In genomic region chr1:173348527-173348926, GRCm38 (mm10) we compare ENCODE assay signal across 26 mouse cellular contexts. TPM values are rescaled to one million over a fixed set of nuclear protein-coding genes. Genes with fewer than 3 reads are reported as not detected.
DNase-seq lines count a peak whose midpoint lies in the region; ATAC-seq and TF ChIP-seq lines count a peak whose summit lies in the region.
"Had no signal": no experiment of that assay in that cellular context is flagged by ENCODE, and none has a peak within 500 bp of the region (broad histone marks: within the 10 kb centered on the region; RNA-seq: fewer than 3 reads in every experiment).

No protein-coding gene starts in this region.

- no peak overlapping the region for H3K9ac ChIP-seq in heart, embryonic 12.5 days
- H3K9ac ChIP-seq in heart, embryonic 11.5 days (ENCODE audit: low read depth, low read length) = no peak overlapping the region
- 0 out of 2 replicates have a peak overlapping the region, but pooled peaks have one; percentile 6 for H3K9ac ChIP-seq in liver, embryonic 12.5 days
- no peak overlapping the region for H3K9ac ChIP-seq in liver, embryonic 11.5 days (ENCODE audit: low read depth, low read length)
- no peak overlapping the region for H3K9ac ChIP-seq in forebrain, embryonic 12.5 days
- H3K9ac ChIP-seq: hindbrain, embryonic 13.5 days; kidney, embryonic 15.5 days; liver, postnatal 0 days; midbrain, embryonic 12.5 days; neural tube, embryonic 13.5 days had no signal

- no peak for ATAC-seq in heart, embryonic 12.5 days (ENCODE audit: insufficient number of reproducible peaks, low FRiP score)
- no peak for ATAC-seq in heart, embryonic 11.5 days (replicated peaks; ENCODE audit: insufficient number of reproducible peaks, low FRiP score, low TSS enrichment)
- ATAC-seq in liver, embryonic 12.5 days = no peak
- ATAC-seq in liver, embryonic 11.5 days (replicated peaks; ENCODE audit: low FRiP score) = no peak
- ATAC-seq in forebrain, embryonic 12.5 days (ENCODE audit: low FRiP score) = no peak
- ATAC-seq: forebrain, embryonic 16.5 days; intestine, postnatal 0 days; liver, postnatal 0 days had no signal

- no peak overlapping the region for H3K4me2 ChIP-seq in heart, embryonic 12.5 days
- H3K4me2 ChIP-seq in heart, embryonic 11.5 days = no peak overlapping the region
- H3K4me2 ChIP-seq in liver, embryonic 12.5 days = no peak overlapping the region
- H3K4me2 ChIP-seq in liver, embryonic 11.5 days = no peak overlapping the region
- no peak overlapping the region for H3K4me2 ChIP-seq in forebrain, embryonic 12.5 days
- H3K4me2 ChIP-seq: hindbrain, embryonic 13.5 days; kidney, embryonic 15.5 days; midbrain, embryonic 12.5 days; neural tube, embryonic 13.5 days had no signal

- no peaks in the 10 kb centered on the region for H3K9me3 ChIP-seq in heart, embryonic 12.5 days (replicated peaks)
- H3K9me3 ChIP-seq in heart, embryonic 11.5 days (replicated peaks; ENCODE audit: control insufficient read depth, low read length) = no peaks in the 10 kb centered on the region
- H3K9me3 ChIP-seq in liver, embryonic 12.5 days (replicated peaks) = no peaks in the 10 kb centered on the region
- no peaks in the 10 kb centered on the region for H3K9me3 ChIP-seq in liver, embryonic 11.5 days (ENCODE audit: control insufficient read depth, low read length)
- H3K9me3 ChIP-seq in forebrain, embryonic 12.5 days = no peaks in the 10 kb centered on the region
- H3K9me3 ChIP-seq: hindbrain, embryonic 13.5 days; kidney, embryonic 15.5 days; midbrain, embryonic 12.5 days; neural tube, embryonic 13.5 days had no signal

- no peaks in the 10 kb centered on the region for H3K36me3 ChIP-seq in heart, embryonic 12.5 days
- H3K36me3 ChIP-seq in heart, embryonic 11.5 days (ENCODE audit: control insufficient read depth, insufficient read depth, low read length) = no peaks in the 10 kb centered on the region
- no peaks in the 10 kb centered on the region; the same call in 1 of the 2 replicates for H3K36me3 ChIP-seq in liver, embryonic 12.5 days
- no peaks in the 10 kb centered on the region for H3K36me3 ChIP-seq in liver, embryonic 11.5 days (ENCODE audit: control insufficient read depth, insufficient read depth, low read length)
- H3K36me3 ChIP-seq in forebrain, embryonic 12.5 days (replicated peaks) = peaks cover 11% of the 10 kb centered on the region; the same call in 1 of the 2 replicates
- H3K36me3 ChIP-seq: kidney, embryonic 15.5 days had no signal

- DNase-seq in cerebellum, adult 2 months = no peak
- no peak for DNase-seq in cerebellum, adult 9-11 months
- no peak for DNase-seq in liver, embryonic 11.5 days (ENCODE audit: low spot score)
- no peak for DNase-seq in adrenal gland, adult 8-10 months
- DNase-seq: adrenal gland, postnatal 10 days; cerebellum, adult 9-10 months; heart, adult 2 months; heart, postnatal 36 days; kidney, postnatal 4 days; layer of hippocampus, postnatal 36 days; liver, postnatal 0 days; lung, postnatal 36 days; thymus, adult 2 months; thymus, postnatal 36 days had no signal

- H3K27ac ChIP-seq in cerebellum, adult 2 months (ENCODE audit: insufficient read depth, low read length) = peak overlapping the region; percentile 61
- H3K27ac ChIP-seq in heart, embryonic 12.5 days (ENCODE audit: poor library complexity, severe bottlenecking) = 0 out of 2 replicates have a peak overlapping the region, but pooled peaks have one; percentile 11
- no peak overlapping the region for H3K27ac ChIP-seq in heart, embryonic 11.5 days (ENCODE audit: low read depth, low read length)
- no peak overlapping the region for H3K27ac ChIP-seq in liver, embryonic 12.5 days
- H3K27ac ChIP-seq in liver, embryonic 11.5 days (ENCODE audit: low read depth, low read length) = no peak overlapping the region
- no peak overlapping the region for H3K27ac ChIP-seq in forebrain, embryonic 12.5 days
- H3K27ac ChIP-seq: heart, adult 2 months; hindbrain, embryonic 13.5 days; kidney, embryonic 15.5 days; midbrain, embryonic 12.5 days; neural tube, embryonic 13.5 days had no signal

- H3K27me3 ChIP-seq in cerebellum, adult 2 months (ENCODE audit: control insufficient read depth, insufficient read depth, low read length) = no peaks in the 10 kb centered on the region
- H3K27me3 ChIP-seq in heart, embryonic 12.5 days (replicated peaks) = no peaks in the 10 kb centered on the region
- H3K27me3 ChIP-seq in heart, embryonic 11.5 days (ENCODE audit: control insufficient read depth, insufficient read depth, low read length) = no peaks in the 10 kb centered on the region
- peaks cover 7% of the 10 kb centered on the region; the same call in 1 of the 2 replicates for H3K27me3 ChIP-seq in liver, embryonic 12.5 days (replicated peaks)
- H3K27me3 ChIP-seq in liver, embryonic 11.5 days (replicated peaks; ENCODE audit: control insufficient read depth, insufficient read depth, low read length) = no peaks in the 10 kb centered on the region
- no peaks in the 10 kb centered on the region for H3K27me3 ChIP-seq in forebrain, embryonic 12.5 days
- H3K27me3 ChIP-seq: CH12.LX; hindbrain, embryonic 13.5 days; kidney, embryonic 15.5 days; midbrain, embryonic 12.5 days; neural tube, embryonic 13.5 days had no signal

- TF ChIP-seq CTCF in cerebellum, adult 2 months (IDR thresholded peaks at IDR 0.05; ENCODE audit: borderline replicate concordance, insufficient read depth, low read depth, low read length) = no peak

- TF ChIP-seq POLR2A in cerebellum, adult 2 months (IDR thresholded peaks at IDR 0.05; ENCODE audit: borderline replicate concordance, insufficient read depth, low read length) = no peak

- H3K4me3 ChIP-seq in cerebellum, adult 2 months (replicated peaks; ENCODE audit: insufficient read depth, low read depth, low read length) = no peak overlapping the region
- no peak overlapping the region for H3K4me3 ChIP-seq in heart, embryonic 12.5 days
- no peak overlapping the region for H3K4me3 ChIP-seq in heart, embryonic 11.5 days (ENCODE audit: low read depth, low read length)
- no peak overlapping the region for H3K4me3 ChIP-seq in liver, embryonic 12.5 days
- no peak overlapping the region for H3K4me3 ChIP-seq in liver, embryonic 11.5 days (ENCODE audit: low read depth, low read length)
- H3K4me3 ChIP-seq in forebrain, embryonic 12.5 days (replicated peaks) = no peak overlapping the region
- H3K4me3 ChIP-seq: heart, adult 2 months; hindbrain, embryonic 13.5 days; kidney, embryonic 15.5 days; midbrain, embryonic 12.5 days; neural tube, embryonic 13.5 days had no signal

- peaks cover 38% of the 10 kb centered on the region for H3K4me1 ChIP-seq in cerebellum, adult 2 months (ENCODE audit: control insufficient read depth, insufficient read depth, low read length)
- peaks cover 14% of the 10 kb centered on the region for H3K4me1 ChIP-seq in heart, embryonic 12.5 days (replicated peaks)
- H3K4me1 ChIP-seq in heart, embryonic 11.5 days (ENCODE audit: control insufficient read depth, insufficient read depth, low read length) = peaks cover 7% of the 10 kb centered on the region; the same call in 1 of the 2 replicates
- H3K4me1 ChIP-seq in liver, embryonic 12.5 days = peaks cover 53% of the 10 kb centered on the region
- peaks cover 8% of the 10 kb centered on the region; the same call in 1 of the 2 replicates for H3K4me1 ChIP-seq in liver, embryonic 11.5 days (replicated peaks; ENCODE audit: control insufficient read depth, insufficient read depth, low read length)
- H3K4me1 ChIP-seq in forebrain, embryonic 12.5 days = peaks cover 35% of the 10 kb centered on the region
- H3K4me1 ChIP-seq: kidney, embryonic 15.5 days had no signal

- 16% methylated on average over 1 of the region's 1 CpGs for WGBS in cerebellum, adult 2 months
- 16% methylated on average over 1 of the region's 1 CpGs for WGBS in heart, embryonic 12.5 days
- 13% methylated on average over 1 of the region's 1 CpGs for WGBS in heart, embryonic 11.5 days (ENCODE audit: insufficient replicate concordance)
- WGBS in liver, embryonic 12.5 days (ENCODE audit: insufficient replicate concordance) = 35% methylated on average over 1 of the region's 1 CpGs
- 34% methylated on average over 1 of the region's 1 CpGs for WGBS in liver, embryonic 11.5 days
- 15% methylated on average over 1 of the region's 1 CpGs for WGBS in forebrain, embryonic 12.5 days

RNA-seq across cellular contexts. Expression of gene Aim2, which starts 2.2 kb away (rescaled TPM):
- polyA plus RNA-seq in cerebellum, adult 2 months (2012; rRNA removed) = 1.3 and 2.0 TPM in 2 replicates
- 2.4 and 3.0 TPM in 2 replicates for polyA plus RNA-seq in heart, embryonic 12.5 days (2016; fragmentation: Nextera tagmentation; extraction: Ambion mirVana)
- 1.9 and 3.1 TPM in 2 replicates for polyA plus RNA-seq in heart, embryonic 11.5 days (2014; fragmentation: Nextera tagmentation; extraction: Ambion mirVana)
- polyA plus RNA-seq in liver, embryonic 12.5 days (2016; fragmentation: Nextera tagmentation; extraction: Ambion mirVana) = 2.8 and 4.0 TPM in 2 replicates
- polyA plus RNA-seq in liver, embryonic 11.5 days (2014; fragmentation: Nextera tagmentation; extraction: Ambion mirVana) = 1.1 and 3.2 TPM in 2 replicates
- 1 to 10 TPM; 1.4 to 3.3 (median 1.9) TPM for total RNA-seq in adrenal gland, adult 8-10 months (2022)
- polyA plus RNA-seq in forebrain, embryonic 12.5 days (2016; fragmentation: Nextera tagmentation; extraction: Ambion mirVana) = 6.9 and 7.5 TPM in 2 replicates

RNA-seq across cellular contexts. Expression of gene Ackr1, which starts 15.0 kb away (rescaled TPM):
- polyA plus RNA-seq in cerebellum, adult 2 months (2012; rRNA removed) = 250 and 253 TPM in 2 replicates
- 3.9 and 4.5 TPM in 2 replicates for polyA plus RNA-seq in heart, embryonic 12.5 days (2016; fragmentation: Nextera tagmentation; extraction: Ambion mirVana)
- polyA plus RNA-seq in heart, embryonic 11.5 days (2014; fragmentation: Nextera tagmentation; extraction: Ambion mirVana) = 5.0 and 5.5 TPM in 2 replicates
- polyA plus RNA-seq in liver, embryonic 12.5 days (2016; fragmentation: Nextera tagmentation; extraction: Ambion mirVana) = 54.2 and 56.5 TPM in 2 replicates
- 15.0 and 16.5 TPM in 2 replicates for polyA plus RNA-seq in liver, embryonic 11.5 days (2014; fragmentation: Nextera tagmentation; extraction: Ambion mirVana)
- under 1 TPM; 0.40 to 0.89 (median 0.56) TPM for total RNA-seq in adrenal gland, adult 8-10 months (2022)
- polyA plus RNA-seq in forebrain, embryonic 12.5 days (2016; fragmentation: Nextera tagmentation; extraction: Ambion mirVana) = 4.4 and 5.1 TPM in 2 replicates
- total RNA-seq: CH12.LX had no signal
- polyA plus RNA-seq: C2C12 had no signal

RNA-seq across cellular contexts. Expression of gene Cadm3, which starts 19.0 kb away (rescaled TPM):
- polyA plus RNA-seq in cerebellum, adult 2 months (2012; rRNA removed) = 979 and 1,062 TPM in 2 replicates
- polyA plus RNA-seq in heart, embryonic 12.5 days (2016; fragmentation: Nextera tagmentation; extraction: Ambion mirVana) = 0.57 TPM in 2 replicates
- 1.3 TPM in 2 replicates for polyA plus RNA-seq in heart, embryonic 11.5 days (2014; fragmentation: Nextera tagmentation; extraction: Ambion mirVana)
- 1.1 and 1.3 TPM in 2 replicates for polyA plus RNA-seq in liver, embryonic 12.5 days (2016; fragmentation: Nextera tagmentation; extraction: Ambion mirVana)
- 1.1 and 1.5 TPM in 2 replicates for polyA plus RNA-seq in liver, embryonic 11.5 days (2014; fragmentation: Nextera tagmentation; extraction: Ambion mirVana)
- 1 to 10 TPM; 3.5 to 6.9 (median 4.7) TPM for total RNA-seq in adrenal gland, adult 8-10 months (2022)
- 12.6 and 22.2 TPM in 2 replicates for polyA plus RNA-seq in forebrain, embryonic 12.5 days (2016; fragmentation: Nextera tagmentation; extraction: Ambion mirVana)
- total RNA-seq: CH12.LX had no signal

Comparison
In these comparisons a context has a peak if more than half of its experiments do, and no peak if none do; other contexts are left out.
1. H3K27ac ChIP-seq: peak in cerebellum, adult 2 months (single experiment) and heart, embryonic 12.5 days (single experiment); none in heart, embryonic 11.5 days (single experiment), liver, embryonic 12.5 days (single experiment), liver, embryonic 11.5 days (single experiment) and forebrain, embryonic 12.5 days (single experiment).
2. RNA of gene Cadm3, which starts 19.0 kb away (polyA plus RNA-seq): 979 to 1,062 TPM in cerebellum, adult 2 months; 12.6 to 22.2 TPM in forebrain, embryonic 12.5 days, 1.1 to 1.5 TPM in liver, embryonic 11.5 days, 1.3 TPM in heart, embryonic 11.5 days, 1.1 to 1.3 TPM in liver, embryonic 12.5 days and 0.57 TPM in heart, embryonic 12.5 days; every median in the first group is over 10 times any median in the second.